Mouse (Mus musculus) Patski (cell line): ENCODE measurements around the gene Rgsl1. TPM values are rescaled to one million over a fixed set of nuclear protein-coding genes. Genes with fewer than 3 reads are reported as not detected.
A peak's percentile ranks its signal among the peaks of the same experiment; 100 is the strongest.
"Not testable (repeated sequence)": the region's sequence is repeated elsewhere in the genome, so short reads cannot be mapped to it uniquely, and the experiment has no call there.

Experiments used
- ATAC-seq: fragments of 100-300 bp; one replicate; pipeline ENCODE4 v1.8.0; 2021
- CTCF ChIA-PET: fragments of 350-600 bp; sonication (Branson Sonifier 250); formaldehyde crosslinking; loops from one replicate; lab custom pipeline; 2022; ENCODE audit warnings: inconsistent platforms; lab: Charles Lee
- POLR2A ChIA-PET: fragments of 350-600 bp; sonication (Branson Sonifier 250); formaldehyde crosslinking; loops from one replicate; lab custom pipeline; 2022; ENCODE audit warnings: antibody characterized with exemption, inconsistent platforms; lab: Charles Lee
- DNase-seq: peaks from one replicate; pipeline ENCODE4 v3.0.0-alpha.2; 2011; ENCODE audit warnings: low read depth, low spot score
- H3K27me3 ChIP-seq: fragments of 371-371 bp; one replicate; pipeline ENCODE4 v1.5.1; 2021
- CTCF ChIP-seq: fragments of 100-300 bp; IDR thresholded peaks from one replicate; pipeline ENCODE4 v1.5.1; 2021
- in situ Hi-C: fragments of 300-500 bp; cut with MboI; formaldehyde crosslinking; loops from 3 replicates; pipeline ENCODE4 v1.11.1; 2018; ENCODE audit warnings: low pct_unique_long_range_greater_than_20kb, mixed read lengths
- polyA plus RNA-seq: library from polyadenylated mRNA; unstranded; gene quantifications from one replicate; pipeline ENCODE4 v1.2.3, GENCODE M21; 2021

The Rgsl1 gene
- 0.05 TPM for polyA plus RNA-seq

GRCm38 (mm10) chr1:153844042-153844441, at the start of gene Rgsl1:
Gene Rgsl1 (minus strand): TSS chr1:153844142.
- POLR2A ChIA-PET = no interaction called here
- TF ChIP-seq CTCF = no peak
- no peaks in the 10 kb centered on the region for H3K27me3 ChIP-seq
- DNase-seq (no peak), ATAC-seq (no peak)
- CTCF ChIA-PET = no interaction called here
- in situ Hi-C loops = no loop called here

GRCm38 (mm10) chr1:153891442-153891841, 47.5 kb upstream of the Rgsl1 start, which contains the start of gene Teddm1a:
Gene Teddm1a (plus strand): TSS chr1:153891742.
- ATAC-seq = no peak
- POLR2A ChIA-PET = no interaction called here
- in situ Hi-C loops = loop anchor here (5.0 to 25.0 kb wide), 4 partner anchors 146 to 1121 kb away; no protein-coding TSS in a partner anchor
- TF ChIP-seq CTCF = no peak
- no peak for DNase-seq
- CTCF ChIA-PET = interaction anchor here (1.0 kb wide), 1 partner anchor 140 kb away, joined by 3 read pairs; no protein-coding TSS in a partner anchor
- H3K27me3 ChIP-seq = peaks cover 25% of the 10 kb centered on the region

GRCm38 (mm10) chr1:153890121-153890520, 46.2 kb upstream of the Rgsl1 start:
- no peak for TF ChIP-seq CTCF
- ATAC-seq (no peak), DNase-seq (no peak)
- CTCF ChIA-PET = no interaction called here
- H3K27me3 ChIP-seq = peaks cover 25% of the 10 kb centered on the region
- in situ Hi-C loops = loop anchor here (5.0 to 25.0 kb wide), 4 partner anchors 147 to 1122 kb away; no protein-coding TSS in a partner anchor
- POLR2A ChIA-PET = no interaction called here

GRCm38 (mm10) chr1:153886024-153886633, 42.2 kb upstream of the Rgsl1 start:
- no peak for TF ChIP-seq CTCF
- ATAC-seq (no peak), DNase-seq (no peak)
- peaks cover 9% of the 10 kb centered on the region for H3K27me3 ChIP-seq
- in situ Hi-C loops = loop anchor here (25.0 kb wide), 1 partner anchor 1126 kb away; no protein-coding TSS in a partner anchor
- ChIA-PET POLR2A (no interaction called here), CTCF (interaction anchor here (1.7 kb wide), 1 partner anchor 297 kb away, joined by 4 read pairs; no protein-coding TSS in a partner anchor)

GRCm38 (mm10) chr1:153880391-153880790, 36.4 kb upstream of the Rgsl1 start:
- in situ Hi-C loops = loop anchor here (25.0 kb wide), 1 partner anchor 1132 kb away; no protein-coding TSS in a partner anchor
- ATAC-seq, POLR2A ChIA-PET: not testable (repeated sequence)

GRCm38 (mm10) chr1:153874045-153874444, 30.1 kb upstream of the Rgsl1 start, which contains the start of gene Teddm1b:
Gene Teddm1b (plus strand): TSS chr1:153874345.
- ChIA-PET POLR2A (no interaction called here), CTCF (no interaction called here)
- peaks cover 3% of the 10 kb centered on the region for H3K27me3 ChIP-seq
- no peak for ATAC-seq
- in situ Hi-C loops = no loop called here
- no peak for TF ChIP-seq CTCF
- no peak for DNase-seq

More at GRCm38 (mm10) chr1:153880391-153880790, 36.4 kb upstream of the Rgsl1 start:
- CTCF ChIA-PET, H3K27me3 ChIP-seq, DNase-seq: not testable (repeated sequence)

- H3K27me3 ChIP-seq = peaks cover 15% of the 10 kb centered on the region
- DNase-seq = no peak
- POLR2A ChIA-PET = no interaction called here
- ATAC-seq = no peak
- CTCF ChIA-PET = no interaction called here
- in situ Hi-C loops = no loop called here
- no peak for TF ChIP-seq CTCF
Observed at GRCm38 (mm10) chr1:153855946-153856345, 12.0 kb upstream of the Rgsl1 start.

GRCm38 (mm10) chr1:153852696-153853095, 8.8 kb upstream of the Rgsl1 start:
- DNase-seq, in situ Hi-C loops, ATAC-seq, CTCF ChIA-PET, H3K27me3 ChIP-seq, POLR2A ChIA-PET: not testable (repeated sequence)

- in situ Hi-C loops = no loop called here
- POLR2A ChIA-PET = interaction anchor here (0.7 kb wide), 1 partner anchor 19 kb away, joined by 4 read pairs; no protein-coding TSS in a partner anchor
- CTCF ChIA-PET = interaction anchor here (0.7 to 2.2 kb wide), 6 partner anchors 9 to 98 kb away, joined by 3 to 9 read pairs (median 4); partner anchors contain the start of gene Rnasel
- ATAC-seq (peak; percentile 62), DNase-seq (no peak)
- peaks cover 4% of the 10 kb centered on the region for H3K27me3 ChIP-seq
- peak; percentile 71 for TF ChIP-seq CTCF
Observed at GRCm38 (mm10) chr1:153846867-153847266, 2.9 kb upstream of the Rgsl1 start.

GRCm38 (mm10) chr1:153846420-153846819, 2.5 kb upstream of the Rgsl1 start:
- ATAC-seq = no peak
- in situ Hi-C loops = no loop called here
- TF ChIP-seq CTCF = no peak
- ChIA-PET CTCF (interaction anchor here (0.7 to 2.2 kb wide), 6 partner anchors 8 to 98 kb away, joined by 3 to 9 read pairs (median 4); partner anchors contain the start of gene Rnasel), POLR2A (no interaction called here)
- DNase-seq = no peak
- H3K27me3 ChIP-seq = peaks cover 4% of the 10 kb centered on the region
